Mouse (Mus musculus) kidney, postnatal 36 days (tissue): Measurements from ENCODE around the gene Tspear.
A peak's percentile ranks its signal among the peaks of the same experiment; 100 is the strongest.

Source experiments
- DNase-seq, 2 experiments: peaks; one replicate each; pipeline ENCODE4 v3.0.0; 2021 to 2022; ENCODE audit warnings: mixed read lengths in 2 of 2

The Tspear gene

GRCm38 (mm10) chr10:77882553-77882952, 196.2 kb downstream of the Tspear start:
- no peak for DNase-seq

GRCm38 (mm10) chr10:77886007-77886747, 199.8 kb downstream of the Tspear start:
- no peak for DNase-seq

GRCm38 (mm10) chr10:77890987-77891565, 204.7 kb downstream of the Tspear start:
- DNase-seq, result no peak

GRCm38 (mm10) chr10:77895562-77895961, 209.2 kb downstream of the Tspear start:
- peak in 1 of 2 experiments; percentile 10 for DNase-seq

- peak; percentile 41 to 62 for DNase-seq
Observed at GRCm38 (mm10) chr10:77900126-77900525, 213.8 kb downstream of the Tspear start.

- DNase-seq, result peak in 1 of 2 experiments; percentile 22
Observed at GRCm38 (mm10) chr10:77900903-77901818, 214.8 kb downstream of the Tspear start.

- peak; percentile 14 to 61 for DNase-seq
Observed at GRCm38 (mm10) chr10:77901871-77902210, 215.5 kb downstream of the Tspear start.

- DNase-seq, result peak; percentile 49 to 83
Observed at GRCm38 (mm10) chr10:77902211-77902893, 216.0 kb downstream of the Tspear start, which contains the start of gene Lrrc3. Gene Lrrc3 (minus strand): TSS chr10:77902536.

- DNase-seq, result peak; percentile 29 to 74
Observed at GRCm38 (mm10) chr10:77902894-77903715, 216.7 kb downstream of the Tspear start.

- DNase-seq, result no peak
Observed at GRCm38 (mm10) chr10:77912605-77913004, 226.2 kb downstream of the Tspear start.

- DNase-seq, result no peak
Observed at GRCm38 (mm10) chr10:77913292-77913691, 226.9 kb downstream of the Tspear start.

GRCm38 (mm10) chr10:77916636-77917335, 230.4 kb downstream of the Tspear start:
- peak; percentile 46 to 90 for DNase-seq

- no peak for DNase-seq
Observed at GRCm38 (mm10) chr10:77921009-77921408, 234.6 kb downstream of the Tspear start.

GRCm38 (mm10) chr10:77922681-77923080, 236.3 kb downstream of the Tspear start:
- DNase-seq, result no peak

GRCm38 (mm10) chr10:77926140-77926539, 239.8 kb downstream of the Tspear start:
- DNase-seq, result peak; percentile 21 to 80

- no peak for DNase-seq
Observed at GRCm38 (mm10) chr10:77927375-77927774, 241.0 kb downstream of the Tspear start.
